Mouse (Mus musculus) CD4-positive, CD25-positive, alpha-beta regulatory T cell, adult 9 weeks (primary cell): ENCODE results near the gene Eif2b1. TPM values are rescaled to one million over a fixed set of nuclear protein-coding genes. Genes with fewer than 3 reads are reported as not detected.

Experiments used
- polyA plus RNA-seq: library from polyadenylated mRNA; unstranded; fragments of 100-300 nt; shearing (Covaris generic); gene quantifications from one replicate; pipeline ENCODE4 v1.2.1, GENCODE M21; 2017

The Eif2b1 gene
- polyA plus RNA-seq, result 51.6 TPM

GRCm38 (mm10) chr5:124578633-124579317 lies at the start of gene Eif2b1, which contains the start of gene Gtf2h3:
Eif2b1 (minus strand) TSS chr5:124579131.
Gtf2h3 (plus strand) TSS chr5:124579140.

DNA sequence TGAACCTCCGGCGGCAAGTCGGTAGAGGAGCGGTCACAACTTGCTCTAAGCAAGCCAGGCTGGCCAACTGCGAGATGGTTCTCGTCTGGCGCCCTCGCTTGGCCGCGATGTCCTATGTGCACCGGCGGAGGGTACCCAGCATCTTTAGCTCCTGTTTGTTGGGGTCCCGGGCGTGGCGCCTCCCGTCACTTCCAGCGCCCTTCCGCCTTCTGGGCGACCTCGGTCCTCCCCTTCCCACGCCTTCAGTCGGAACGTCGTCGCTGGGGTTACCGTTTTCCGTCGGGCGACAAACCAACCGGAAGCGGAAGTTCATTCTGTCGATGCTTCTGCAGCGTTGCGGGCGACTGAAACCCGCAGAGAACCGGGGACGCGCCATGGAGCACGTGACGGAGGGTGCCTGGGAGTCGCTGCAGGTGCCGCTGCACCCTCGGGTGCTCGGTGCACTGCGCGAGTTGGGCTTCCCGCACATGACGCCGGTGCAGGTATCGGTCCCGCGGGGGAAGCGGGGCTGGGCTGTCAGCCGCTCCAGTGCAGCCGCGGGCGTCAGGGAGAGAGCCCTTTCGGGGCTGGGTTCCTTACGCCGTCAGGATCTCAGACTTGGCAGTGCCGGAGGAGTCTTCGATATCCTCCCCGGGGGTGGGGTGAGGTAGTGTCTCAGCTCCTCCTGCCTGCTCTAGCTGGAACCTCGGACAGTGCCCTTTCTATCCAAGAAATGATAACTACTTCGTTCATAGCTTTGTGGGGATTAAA lies 26.2 kb downstream of the Eif2b1 start, which contains the start of gene Ddx55:
Ddx55 (plus strand) TSS at position 307 of the 750 bp plus-strand sequence.

DNA sequence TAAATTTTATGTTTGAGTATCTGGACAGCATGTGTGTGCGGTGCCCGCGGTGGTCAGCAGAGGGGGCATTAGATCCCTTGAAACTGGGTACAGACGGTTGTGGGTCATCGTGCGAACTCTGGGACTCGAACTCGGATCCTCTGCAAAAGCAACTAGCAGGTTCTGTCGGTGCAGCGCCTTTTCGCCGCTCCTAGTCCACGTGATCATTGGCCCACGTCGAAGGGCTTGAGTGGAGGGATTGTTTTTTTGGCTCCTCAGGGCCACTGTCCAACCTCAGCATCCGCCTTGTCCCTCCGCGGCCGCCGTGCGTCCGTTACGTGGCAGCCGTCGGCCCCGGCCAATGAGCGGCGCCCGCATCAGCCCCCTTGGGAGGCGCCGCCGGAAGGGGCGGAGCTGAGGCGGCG lies 38.5 kb downstream of the Eif2b1 start, which contains the start of gene Tmed2:
Tmed2 (plus strand) TSS at position 313 of the 404 bp plus-strand sequence.

GRCm38 (mm10) chr5:124530655-124531582 lies 48.0 kb downstream of the Eif2b1 start, which contains the start of gene Rilpl1:
Rilpl1 (minus strand) TSS chr5:124531391.

Other genes starting within 250 kb of the Eif2b1 start
- 6.0 TPM for gene Cdk2ap1, start 216.0 kb downstream of the Eif2b1 start, polyA plus RNA-seq
- 129 TPM for gene Sbno1, start 153.1 kb downstream of the Eif2b1 start, polyA plus RNA-seq
- gene Kmt5a, start 139.2 kb downstream of the Eif2b1 start, polyA plus RNA-seq, result 8.8 TPM
- 91.0 TPM for gene Rilpl2, start 100.8 kb downstream of the Eif2b1 start, polyA plus RNA-seq
- gene Snrnp35, start 96.0 kb downstream of the Eif2b1 start, polyA plus RNA-seq, result 8.6 TPM
- gene Rilpl1, start 47.7 kb downstream of the Eif2b1 start, polyA plus RNA-seq, result 2.1 TPM
- 36.0 TPM for gene Tmed2, start 38.4 kb downstream of the Eif2b1 start, polyA plus RNA-seq
- gene Ddx55, start 26.3 kb downstream of the Eif2b1 start, polyA plus RNA-seq, result 30.8 TPM
- 56.4 TPM for gene Gtf2h3, start within 50 bp of the Eif2b1 start, polyA plus RNA-seq
- 51.7 TPM for gene Atp6v0a2, start 49.4 kb upstream of the Eif2b1 start, polyA plus RNA-seq
- 0.17 TPM for gene Dnah10, start 146.0 kb upstream of the Eif2b1 start, polyA plus RNA-seq